In genomic region chr17:35994175-35994878, GRCm38 (mm10) we compare ENCODE assay signal across 8 mouse cellular contexts. TPM values are rescaled to one million over a fixed set of nuclear protein-coding genes. Genes with fewer than 3 reads are reported as not detected.
DNase-seq lines count a peak whose midpoint lies in the region; ATAC-seq lines count a peak whose summit lies in the region.

No protein-coding gene starts in this region.

- H3K36me3 ChIP-seq in forebrain, embryonic 10.5 days (replicated peaks): peaks cover 7% of the 10 kb centered on the region
- no peaks in the 10 kb centered on the region for H3K36me3 ChIP-seq in heart, embryonic 15.5 days
- H3K36me3 ChIP-seq in liver, embryonic 13.5 days: peaks cover 1% of the 10 kb centered on the region; the same call in 1 of the 2 replicates
- no peaks in the 10 kb centered on the region for H3K36me3 ChIP-seq in stomach, embryonic 15.5 days

- H3K4me3 ChIP-seq in forebrain, embryonic 10.5 days: peak overlapping the region; percentile 68
- H3K4me3 ChIP-seq in heart, embryonic 15.5 days: peak overlapping the region; percentile 73
- peak overlapping the region; percentile 73 for H3K4me3 ChIP-seq in liver, embryonic 13.5 days (replicated peaks)
- peak overlapping the region; percentile 60 for H3K4me3 ChIP-seq in stomach, embryonic 15.5 days (replicated peaks)

- ATAC-seq in CD4-positive, CD25-positive, alpha-beta regulatory T cell, adult 4 months: peak; percentile 22
- peak; percentile 72; the same call in 1 of the 2 replicates for ATAC-seq in heart, embryonic 15.5 days (replicated peaks; ENCODE audit: insufficient number of reproducible peaks, insufficient read depth, low FRiP score, low read depth)
- peak; percentile 69 for ATAC-seq in liver, embryonic 13.5 days (ENCODE audit: low read depth)
- peak; percentile 56 for ATAC-seq in stomach, embryonic 15.5 days (ENCODE audit: insufficient read depth, low FRiP score, low read depth)

- no peaks in the 10 kb centered on the region for H3K27me3 ChIP-seq in forebrain, embryonic 10.5 days (ENCODE audit: poor library complexity, severe bottlenecking)
- no peaks in the 10 kb centered on the region for H3K27me3 ChIP-seq in heart, embryonic 15.5 days
- no peaks in the 10 kb centered on the region for H3K27me3 ChIP-seq in liver, embryonic 13.5 days
- no peaks in the 10 kb centered on the region for H3K27me3 ChIP-seq in stomach, embryonic 15.5 days (replicated peaks)

- WGBS in forebrain, embryonic 10.5 days: 3% methylated on average over 31 of the region's 31 CpGs
- 3% methylated on average over 31 of the region's 31 CpGs for WGBS in heart, embryonic 15.5 days
- WGBS in liver, embryonic 13.5 days (ENCODE audit: insufficient replicate concordance): under 1% methylated on average over 31 of the region's 31 CpGs
- 3% methylated on average over 31 of the region's 31 CpGs for WGBS in stomach, embryonic 15.5 days

- peak overlapping the region; percentile 60 for H3K9ac ChIP-seq in heart, embryonic 15.5 days
- peak overlapping the region; percentile 82 for H3K9ac ChIP-seq in liver, embryonic 13.5 days
- H3K9ac ChIP-seq in stomach, embryonic 15.5 days: peak overlapping the region; percentile 29; the same call in 1 of the 2 replicates

- H3K4me2 ChIP-seq in heart, embryonic 15.5 days: peak overlapping the region; percentile 80
- H3K4me2 ChIP-seq in liver, embryonic 13.5 days: peak overlapping the region; percentile 86
- peak overlapping the region; percentile 57 for H3K4me2 ChIP-seq in stomach, embryonic 15.5 days

- peak overlapping the region; percentile 69 for H3K27ac ChIP-seq in forebrain, embryonic 10.5 days
- H3K27ac ChIP-seq in heart, embryonic 15.5 days: peak overlapping the region; percentile 81
- H3K27ac ChIP-seq in liver, embryonic 13.5 days: peak overlapping the region; percentile 82
- peak overlapping the region; percentile 77 for H3K27ac ChIP-seq in stomach, embryonic 15.5 days

- no peaks in the 10 kb centered on the region for H3K9me3 ChIP-seq in forebrain, embryonic 10.5 days
- H3K9me3 ChIP-seq in heart, embryonic 15.5 days (replicated peaks): no peaks in the 10 kb centered on the region
- no peaks in the 10 kb centered on the region for H3K9me3 ChIP-seq in liver, embryonic 13.5 days (replicated peaks)
- no peaks in the 10 kb centered on the region for H3K9me3 ChIP-seq in stomach, embryonic 15.5 days

- DNase-seq in c-Kit-negative CD71-positive TER-119-positive erythroid progenitor cells, embryonic 14.5 days (ENCODE audit: low read depth, low spot score): peak; percentile 73
- DNase-seq in forebrain, embryonic 10.5 days (ENCODE audit: extremely low spot score, low spot score): peak; percentile 77
- DNase-seq in kidney, postnatal 14 days: peak; percentile 88
- DNase-seq in liver, embryonic 13.5 days: peak; percentile 78
- peak; percentile 81 for DNase-seq in neural tube, embryonic 10.5 days (ENCODE audit: extremely low spot score, low spot score)

- H3K4me1 ChIP-seq in forebrain, embryonic 10.5 days: peaks cover 19% of the 10 kb centered on the region
- H3K4me1 ChIP-seq in heart, embryonic 15.5 days (replicated peaks): peaks cover 27% of the 10 kb centered on the region
- H3K4me1 ChIP-seq in liver, embryonic 13.5 days (replicated peaks): peaks cover 47% of the 10 kb centered on the region
- peaks cover 9% of the 10 kb centered on the region; the same call in 1 of the 2 replicates for H3K4me1 ChIP-seq in stomach, embryonic 15.5 days

RNA-seq across cellular contexts. Expression of gene Prr3, which starts 14.3 kb away (rescaled TPM):
- 10 to 100 TPM; 16.5 to 17.6 TPM for polyA plus RNA-seq in CD4-positive, CD25-positive, alpha-beta regulatory T cell, adult 4 months (2017; shearing (Covaris generic))
- 45.6 and 48.3 TPM in 2 replicates for polyA plus RNA-seq in forebrain, embryonic 10.5 days (2016; fragmentation: Nextera tagmentation; extraction: Ambion mirVana)
- polyA plus RNA-seq in heart, embryonic 15.5 days (2015; fragmentation: Nextera tagmentation; extraction: Ambion mirVana): 13.7 and 20.4 TPM in 2 replicates
- 8.3 and 8.7 TPM in 2 replicates for polyA plus RNA-seq in liver, embryonic 13.5 days (2015; fragmentation: Nextera tagmentation; extraction: Ambion mirVana)
- 27.6 and 29.0 TPM in 2 replicates for polyA plus RNA-seq in stomach, embryonic 15.5 days (2015; fragmentation: Nextera tagmentation; extraction: Ambion mirVana)

RNA-seq across cellular contexts. Expression of gene Gnl1, which starts 14.7 kb away (rescaled TPM):
- 1 to 10 TPM; 8.1 to 9.2 TPM for polyA plus RNA-seq in CD4-positive, CD25-positive, alpha-beta regulatory T cell, adult 4 months (2017; shearing (Covaris generic))
- polyA plus RNA-seq in forebrain, embryonic 10.5 days (2016; fragmentation: Nextera tagmentation; extraction: Ambion mirVana): 66.9 and 68.8 TPM in 2 replicates
- 31.4 and 37.8 TPM in 2 replicates for polyA plus RNA-seq in heart, embryonic 15.5 days (2015; fragmentation: Nextera tagmentation; extraction: Ambion mirVana)
- 14.6 and 15.2 TPM in 2 replicates for polyA plus RNA-seq in liver, embryonic 13.5 days (2015; fragmentation: Nextera tagmentation; extraction: Ambion mirVana)
- 41.4 and 47.0 TPM in 2 replicates for polyA plus RNA-seq in stomach, embryonic 15.5 days (2015; fragmentation: Nextera tagmentation; extraction: Ambion mirVana)

RNA-seq across cellular contexts. Expression of gene Abcf1, which starts 24.8 kb away (rescaled TPM):
- 100 to 1,000 TPM; 122 to 174 TPM for polyA plus RNA-seq in CD4-positive, CD25-positive, alpha-beta regulatory T cell, adult 4 months (2017; shearing (Covaris generic))
- 114 and 129 TPM in 2 replicates for polyA plus RNA-seq in forebrain, embryonic 10.5 days (2016; fragmentation: Nextera tagmentation; extraction: Ambion mirVana)
- 57.8 and 71.3 TPM in 2 replicates for polyA plus RNA-seq in heart, embryonic 15.5 days (2015; fragmentation: Nextera tagmentation; extraction: Ambion mirVana)
- polyA plus RNA-seq in liver, embryonic 13.5 days (2015; fragmentation: Nextera tagmentation; extraction: Ambion mirVana): 81.3 and 110 TPM in 2 replicates
- 94.0 and 94.7 TPM in 2 replicates for polyA plus RNA-seq in stomach, embryonic 15.5 days (2015; fragmentation: Nextera tagmentation; extraction: Ambion mirVana)

RNA-seq across cellular contexts. Expression of gene H2-T24, which starts 26.0 kb away (rescaled TPM):
- 10 to 100 TPM; 31.2 to 45.1 TPM for polyA plus RNA-seq in CD4-positive, CD25-positive, alpha-beta regulatory T cell, adult 4 months (2017; shearing (Covaris generic))
- polyA plus RNA-seq in forebrain, embryonic 10.5 days (2016; fragmentation: Nextera tagmentation; extraction: Ambion mirVana): 3.1 and 3.5 TPM in 2 replicates
- polyA plus RNA-seq in heart, embryonic 15.5 days (2015; fragmentation: Nextera tagmentation; extraction: Ambion mirVana): 1.3 and 2.7 TPM in 2 replicates
- 5.2 and 5.7 TPM in 2 replicates for polyA plus RNA-seq in liver, embryonic 13.5 days (2015; fragmentation: Nextera tagmentation; extraction: Ambion mirVana)
- 2.6 and 4.2 TPM in 2 replicates for polyA plus RNA-seq in stomach, embryonic 15.5 days (2015; fragmentation: Nextera tagmentation; extraction: Ambion mirVana)

RNA-seq across cellular contexts. Expression of gene H2-T23, which starts 38.3 kb away (rescaled TPM):
- polyA plus RNA-seq in CD4-positive, CD25-positive, alpha-beta regulatory T cell, adult 4 months (2017; shearing (Covaris generic)): 1,000 to 10,000 TPM in 1 of 2 experiments, 100 to 1,000 TPM in 1; 829 to 1,151 TPM
- 2.1 and 3.3 TPM in 2 replicates for polyA plus RNA-seq in forebrain, embryonic 10.5 days (2016; fragmentation: Nextera tagmentation; extraction: Ambion mirVana)
- 4.7 and 11.6 TPM in 2 replicates for polyA plus RNA-seq in heart, embryonic 15.5 days (2015; fragmentation: Nextera tagmentation; extraction: Ambion mirVana)
- 23.1 and 24.0 TPM in 2 replicates for polyA plus RNA-seq in liver, embryonic 13.5 days (2015; fragmentation: Nextera tagmentation; extraction: Ambion mirVana)
- polyA plus RNA-seq in stomach, embryonic 15.5 days (2015; fragmentation: Nextera tagmentation; extraction: Ambion mirVana): 11.4 and 14.8 TPM in 2 replicates

Comparison
In these comparisons a context has a peak if more than half of its experiments do, and no peak if none do; other contexts are left out.
1. Peak in every context shown above with its lines: DNase-seq, ATAC-seq, H3K4me3 ChIP-seq and H3K27ac ChIP-seq.
2. ATAC-seq: peak in every context shown above with its lines; median percentile 72 in heart, embryonic 15.5 days; 69 in liver, embryonic 13.5 days; 56 in stomach, embryonic 15.5 days; 22 in CD4-positive, CD25-positive, alpha-beta regulatory T cell, adult 4 months.
3. H3K9ac ChIP-seq: peak in every context shown above with its lines; median percentile 82 in liver, embryonic 13.5 days; 60 in heart, embryonic 15.5 days; 29 in stomach, embryonic 15.5 days.